Mouse (Mus musculus) liver (tissue): Measurements from ENCODE around the gene Sobp.

Source experiments
- DNase-seq: peaks from one replicate; pipeline ENCODE4 v3.0.0-alpha.2; 2020; ENCODE audit warnings: mixed read lengths

The Sobp gene

GRCm38 (mm10) chr10:43083288-43084086 is 90.8 kb downstream of the Sobp start:
- DNase-seq = no peak

GRCm38 (mm10) chr10:43081316-43081715 is 93.0 kb downstream of the Sobp start:
- DNase-seq = no peak

GRCm38 (mm10) chr10:43075535-43076152 is 98.7 kb downstream of the Sobp start:
- no peak for DNase-seq

DNA sequence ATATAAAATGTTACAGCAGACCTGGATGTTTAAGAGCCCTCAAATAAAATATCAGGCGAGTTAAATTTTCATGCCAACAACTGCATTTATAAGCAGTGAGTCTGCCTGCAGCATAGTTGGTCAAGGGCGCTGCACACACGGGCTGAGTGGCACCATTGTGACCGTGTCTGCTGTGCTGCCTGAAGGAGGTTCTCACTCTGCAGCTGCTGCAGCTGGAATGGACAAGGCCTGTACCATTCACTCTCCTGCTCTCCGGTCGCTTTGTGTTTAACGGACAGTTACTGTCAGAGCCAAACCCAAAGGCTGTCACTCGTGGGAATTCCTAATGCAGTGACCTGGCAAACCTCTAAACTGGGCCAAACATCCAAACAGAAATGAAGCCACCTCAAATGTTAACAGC is 101.0 kb downstream of the Sobp start:
- no peak for DNase-seq

DNA sequence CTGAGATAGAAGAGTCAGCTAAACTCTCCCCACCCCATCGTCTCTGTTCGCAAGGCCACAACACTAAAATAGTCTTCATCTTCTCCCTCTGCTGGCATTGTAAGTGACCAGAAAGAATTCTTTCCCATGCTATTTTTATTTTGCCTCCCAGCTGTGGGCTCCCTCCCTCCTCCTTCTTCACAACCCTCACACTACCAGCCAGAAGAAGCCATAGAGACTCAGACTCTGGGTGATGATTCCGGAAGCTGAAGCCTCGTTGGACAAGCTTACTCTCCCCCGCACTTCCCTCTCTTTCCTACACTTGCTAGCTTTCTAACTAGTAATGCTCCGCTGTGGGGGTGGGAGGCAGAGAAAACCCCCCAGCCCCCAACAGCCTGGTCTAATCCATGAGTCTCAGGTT is 103.4 kb downstream of the Sobp start:
- DNase-seq = no peak

- no peak for DNase-seq
Observed at GRCm38 (mm10) chr10:43065331-43065730, 109.0 kb downstream of the Sobp start.

GRCm38 (mm10) chr10:43061519-43062105 is 112.7 kb downstream of the Sobp start:
- no peak for DNase-seq

DNA sequence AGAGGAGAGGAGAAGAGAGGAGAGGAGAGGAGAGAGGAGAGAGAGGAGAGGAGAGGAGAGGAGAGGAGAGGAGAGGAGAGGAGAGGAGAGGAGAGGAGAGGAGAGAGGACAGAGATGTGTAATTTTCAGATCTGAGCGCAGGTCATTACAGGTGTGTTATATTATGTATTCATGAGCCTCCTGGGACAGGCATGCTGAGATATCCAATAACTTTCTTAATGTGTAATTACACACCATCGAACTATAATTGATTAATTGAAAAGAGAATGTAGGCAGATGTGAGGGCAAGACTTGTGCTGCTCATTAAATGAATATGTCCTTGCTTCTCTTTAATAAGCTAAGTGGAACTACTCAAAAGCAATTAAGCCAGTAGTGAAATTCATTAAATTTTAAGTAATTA is 118.9 kb downstream of the Sobp start:
- no peak for DNase-seq

- no peak for DNase-seq
Observed at GRCm38 (mm10) chr10:43054776-43055175, 119.6 kb downstream of the Sobp start.

DNA sequence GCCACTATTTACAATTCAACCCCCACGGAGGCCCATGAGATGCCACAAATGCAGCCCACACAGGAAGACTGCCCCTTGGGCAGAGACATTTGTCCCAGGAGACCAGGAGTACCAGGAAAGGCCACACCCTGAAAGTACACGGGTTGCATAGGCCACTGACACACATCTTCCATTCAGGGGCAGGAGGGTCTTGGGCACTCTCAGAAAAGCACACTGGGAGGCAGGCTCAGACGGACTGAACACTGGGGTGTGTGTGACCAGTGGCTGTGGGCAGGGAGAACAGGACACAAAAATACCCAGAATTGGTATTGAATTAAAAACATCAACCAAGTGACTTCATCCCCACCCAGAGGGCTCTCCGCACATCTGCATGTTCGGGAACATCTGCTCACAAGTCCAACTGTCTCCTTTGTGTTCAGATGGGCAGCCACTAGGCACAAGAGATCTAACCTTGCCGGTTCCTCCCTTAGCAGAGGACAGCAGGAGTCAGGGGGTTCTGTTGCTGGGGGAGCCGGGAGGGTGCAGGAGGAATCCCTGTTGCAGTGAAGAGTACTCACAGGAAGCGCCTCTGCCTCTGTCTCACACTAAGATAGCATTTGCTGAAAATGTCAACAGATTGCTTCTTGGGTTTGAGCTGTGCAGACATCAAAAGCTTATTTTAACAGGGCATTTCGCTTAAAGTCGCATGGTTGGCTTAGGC is 120.3 kb downstream of the Sobp start:
- DNase-seq = no peak

GRCm38 (mm10) chr10:43052462-43052861 is 121.9 kb downstream of the Sobp start:
- DNase-seq = no peak

DNA sequence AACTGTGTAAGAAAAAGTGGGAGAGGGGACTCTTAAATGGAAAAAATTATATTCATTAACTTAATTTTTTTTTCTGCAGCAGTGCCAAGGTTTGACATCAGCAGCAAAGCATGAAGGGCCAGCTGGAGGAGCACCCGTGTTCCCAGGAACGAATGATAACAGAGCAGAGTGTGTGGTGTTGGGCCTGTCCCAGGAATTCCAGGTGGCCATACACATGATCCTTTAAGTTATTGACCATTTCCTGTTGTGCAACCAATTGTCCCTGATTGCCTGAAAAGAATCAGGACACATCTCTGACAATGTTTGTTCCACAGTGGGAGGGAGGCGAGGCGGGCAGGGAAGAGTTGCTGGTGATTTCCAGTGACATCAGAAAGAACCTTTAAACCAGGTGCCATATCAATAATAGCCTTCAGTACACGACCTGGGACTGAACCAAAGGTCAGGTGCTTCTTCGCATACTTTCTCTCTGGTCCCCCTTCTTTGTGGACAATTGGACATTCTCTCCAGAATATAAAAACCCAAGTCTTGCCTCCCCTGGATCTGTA is 126.5 kb downstream of the Sobp start:
- no peak for DNase-seq

GRCm38 (mm10) chr10:43043351-43044209 is 130.8 kb downstream of the Sobp start:
- DNase-seq = no peak

GRCm38 (mm10) chr10:43042591-43043327 is 131.6 kb downstream of the Sobp start:
- no peak for DNase-seq

- no peak for DNase-seq
Observed at GRCm38 (mm10) chr10:43041794-43042193, 132.5 kb downstream of the Sobp start.

- DNase-seq = no peak
Observed at GRCm38 (mm10) chr10:43037455-43037793, 136.9 kb downstream of the Sobp start.

DNA sequence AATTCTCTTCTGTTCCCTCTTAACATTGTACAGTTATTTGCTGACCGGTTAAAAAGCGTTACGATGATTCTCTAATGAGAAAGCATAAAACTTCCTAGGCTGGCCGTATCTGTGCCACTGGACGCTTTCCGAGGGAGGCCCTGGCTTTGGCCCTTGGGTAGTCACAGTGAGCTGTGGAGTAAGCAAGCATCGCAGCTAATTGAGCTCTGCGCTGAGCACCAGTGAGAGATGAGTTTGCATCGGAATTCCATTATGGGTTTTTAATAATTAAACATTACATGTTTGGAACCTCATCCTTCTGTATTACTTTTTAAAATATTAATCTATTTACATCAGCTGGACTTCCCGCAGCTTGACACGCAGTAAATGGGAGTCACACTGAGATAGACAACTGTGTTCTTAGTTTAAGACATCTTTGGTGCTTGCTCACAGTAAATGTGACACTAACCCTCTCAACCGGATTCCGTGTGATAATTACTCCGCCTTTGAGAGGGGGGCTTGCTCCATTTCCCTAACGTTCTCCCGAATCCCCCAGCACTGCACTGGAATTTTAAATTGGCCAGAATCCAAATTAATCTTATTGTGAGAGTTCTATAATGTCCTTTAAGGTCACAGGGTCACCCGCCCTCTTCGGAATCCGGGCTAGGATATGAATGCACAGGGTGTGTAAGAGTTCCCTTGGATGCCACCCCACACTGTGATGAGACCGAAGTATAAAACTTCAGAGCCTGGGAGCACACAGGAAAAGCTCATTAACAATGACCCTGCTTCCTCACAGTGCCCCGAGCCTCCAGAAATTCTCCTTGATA is 137.5 kb downstream of the Sobp start:
- no peak for DNase-seq

DNA sequence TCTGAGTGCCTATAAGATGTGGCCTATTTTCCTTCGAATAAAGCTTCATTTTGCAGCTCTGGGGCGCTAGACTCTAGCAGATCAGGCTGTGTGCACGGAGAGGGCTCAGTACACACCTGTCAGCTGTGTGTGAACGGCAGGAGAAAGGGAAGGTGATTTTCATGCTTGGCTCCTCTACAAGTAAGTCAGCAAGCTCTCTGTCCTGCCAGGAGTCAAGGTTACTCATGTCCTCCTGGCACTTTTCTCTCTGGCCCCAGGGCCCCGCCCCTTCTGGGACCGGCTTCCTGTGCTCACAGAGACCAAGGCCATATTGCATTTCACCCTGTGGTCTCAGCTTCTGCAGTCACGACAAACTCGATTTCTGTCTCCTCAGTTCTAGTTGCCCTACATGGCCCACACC is 138.8 kb downstream of the Sobp start:
- no peak for DNase-seq

- DNase-seq = no peak
Observed at GRCm38 (mm10) chr10:43034811-43035210, 139.5 kb downstream of the Sobp start.

DNA sequence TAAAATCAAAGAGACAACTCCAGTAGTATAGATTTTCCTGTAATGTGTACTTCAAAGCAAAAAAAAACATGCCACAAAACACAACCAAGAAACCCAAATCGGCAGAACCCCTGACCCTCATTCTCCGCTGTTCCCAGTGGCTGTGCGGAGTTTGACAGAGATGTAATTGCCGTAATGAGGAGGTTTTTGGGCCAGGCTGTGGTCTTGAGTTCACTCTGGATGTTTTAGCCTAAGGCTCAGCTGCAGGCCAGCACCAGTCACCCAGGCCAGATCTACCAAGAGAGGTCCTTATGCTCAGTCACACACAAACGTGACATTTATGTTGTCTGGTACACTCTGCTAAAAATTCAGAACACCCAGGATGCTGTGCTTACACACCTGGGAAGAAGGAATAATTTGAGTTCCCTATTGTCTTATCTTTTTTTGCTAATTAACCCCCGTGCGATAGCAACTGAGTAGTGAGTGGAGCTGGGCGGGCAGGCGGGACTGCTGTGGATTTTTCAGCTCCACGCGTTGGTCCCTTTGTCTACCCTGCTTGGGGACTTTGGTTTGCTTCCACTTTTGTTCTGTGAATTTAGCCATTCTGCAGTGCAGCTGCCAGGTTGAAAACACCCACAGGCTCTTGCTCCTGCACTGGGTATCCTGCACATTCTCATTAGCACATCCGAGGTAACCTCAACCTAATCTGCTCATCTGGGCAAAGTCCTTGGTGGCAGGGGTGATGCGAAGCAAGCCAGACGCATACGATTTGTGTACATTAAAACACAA is 140.7 kb downstream of the Sobp start:
- DNase-seq = no peak
